Mouse (Mus musculus): ENCODE measurements around the gene Aff3. TPM values are rescaled to one million over a fixed set of nuclear protein-coding genes. Genes with fewer than 3 reads are reported as not detected.

Aff3 gene
- polyA plus RNA-seq, 1 experiment from 2014 or later: 13.8 TPM

DNA sequence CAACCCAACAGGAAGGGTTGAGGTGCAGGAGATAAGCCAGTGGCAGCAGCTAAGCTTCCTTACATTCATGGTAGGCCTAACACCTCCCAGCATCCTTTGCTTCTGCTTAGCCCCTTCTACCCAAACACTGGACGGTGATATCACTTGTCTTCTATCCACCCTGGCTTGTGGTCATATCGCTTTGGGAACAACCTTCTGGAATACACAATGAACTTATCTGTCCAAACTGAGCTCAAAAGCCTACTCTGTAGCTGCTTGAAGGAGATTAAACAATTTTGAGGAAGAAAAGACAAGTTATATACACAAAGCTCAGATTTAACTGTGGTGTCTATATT, 343.8 kb downstream of the Aff3 start:
- no peak overlapping the region for H3K4me2 ChIP-seq (ENCODE audit: low read depth, low read length)
- H3K4me1 ChIP-seq (ENCODE audit: control insufficient read depth, insufficient read depth, low read length): peaks cover 8% of the 10 kb centered on the region

DNA sequence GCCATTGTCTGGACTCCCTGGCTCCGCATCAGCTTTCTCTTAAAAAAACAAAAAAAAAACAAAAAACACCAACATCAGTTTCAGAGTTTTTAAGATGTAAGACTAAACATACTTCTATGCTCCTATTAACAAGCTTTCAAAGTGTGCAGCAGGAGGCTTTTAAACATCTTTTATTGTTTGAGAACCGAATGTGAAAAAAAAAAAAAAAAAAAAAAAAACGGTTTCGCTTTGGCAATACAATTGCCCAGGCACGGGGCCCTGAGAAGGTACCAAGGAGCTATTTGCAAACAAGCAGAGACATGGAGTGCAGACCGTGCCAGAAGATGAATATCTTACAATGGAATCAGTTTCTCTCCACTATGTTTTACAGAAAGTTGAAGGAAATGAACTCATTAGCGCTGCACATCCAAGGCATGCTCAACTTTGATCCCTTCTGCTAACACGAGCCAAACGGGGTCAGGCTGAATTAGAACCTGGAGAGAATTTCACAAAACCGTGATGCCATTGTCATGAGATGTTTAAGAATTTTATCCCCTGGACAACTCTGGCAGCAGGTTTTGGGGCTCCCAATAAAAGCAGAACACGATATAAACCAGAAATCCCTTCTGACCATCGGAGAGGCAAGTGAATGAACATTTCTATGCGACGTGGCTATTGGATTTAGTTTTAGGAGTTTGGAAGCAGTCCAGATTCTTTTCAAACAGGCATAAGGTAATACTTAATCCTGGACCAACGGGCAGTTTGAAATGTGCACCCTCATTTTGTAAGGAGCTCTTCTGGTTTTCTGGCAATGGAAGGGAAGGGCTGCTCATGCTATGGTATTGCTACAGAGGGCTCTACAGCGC, 344.4 kb downstream of the Aff3 start:
- Histone ChIP-seq H3K9ac (ENCODE audit: low read depth, low read length) (no peak overlapping the region), H3K4me3 (ENCODE audit: low read depth, low read length) (no peak overlapping the region), H3K27me3 (replicated peaks; ENCODE audit: control insufficient read depth, insufficient read depth, low read length) (no peaks in the 10 kb centered on the region), H3K4me2 (ENCODE audit: low read depth, low read length) (peak overlapping the region; percentile 3; the same call in 1 of the 2 replicates), H3K27ac (replicated peaks; ENCODE audit: low read depth, low read length) (peak overlapping the region; percentile 55), H3K36me3 (ENCODE audit: control insufficient read depth, insufficient read depth, low read length) (no peaks in the 10 kb centered on the region), H3K4me1 (ENCODE audit: control insufficient read depth, insufficient read depth, low read length) (peaks cover 8% of the 10 kb centered on the region), H3K9me3 (ENCODE audit: control insufficient read depth, low read length) (no peaks in the 10 kb centered on the region)
- DNase-seq (ENCODE audit: low spot score) (peak; percentile 65), ATAC-seq (ENCODE audit: low read depth) (peak; percentile 66; the same call in 1 of the 2 replicates)
- 54% methylated on average over 16 of the region's 16 CpGs for WGBS

More for the DNA sequence above, 343.8 kb downstream of the Aff3 start:
- 89% methylated on average over 2 of the region's 2 CpGs for WGBS
- H3K9me3 ChIP-seq (ENCODE audit: control insufficient read depth, low read length): no peaks in the 10 kb centered on the region
- DNase-seq (ENCODE audit: low spot score) (no peak), ATAC-seq (ENCODE audit: low read depth) (no peak)
- H3K27me3 ChIP-seq (replicated peaks; ENCODE audit: control insufficient read depth, insufficient read depth, low read length): no peaks in the 10 kb centered on the region
- peak overlapping the region; percentile 55 for H3K27ac ChIP-seq (replicated peaks; ENCODE audit: low read depth, low read length)
- H3K36me3 ChIP-seq (ENCODE audit: control insufficient read depth, insufficient read depth, low read length): no peaks in the 10 kb centered on the region
- no peak overlapping the region for H3K4me3 ChIP-seq (ENCODE audit: low read depth, low read length)
- no peak overlapping the region for H3K9ac ChIP-seq (ENCODE audit: low read depth, low read length)

DNA sequence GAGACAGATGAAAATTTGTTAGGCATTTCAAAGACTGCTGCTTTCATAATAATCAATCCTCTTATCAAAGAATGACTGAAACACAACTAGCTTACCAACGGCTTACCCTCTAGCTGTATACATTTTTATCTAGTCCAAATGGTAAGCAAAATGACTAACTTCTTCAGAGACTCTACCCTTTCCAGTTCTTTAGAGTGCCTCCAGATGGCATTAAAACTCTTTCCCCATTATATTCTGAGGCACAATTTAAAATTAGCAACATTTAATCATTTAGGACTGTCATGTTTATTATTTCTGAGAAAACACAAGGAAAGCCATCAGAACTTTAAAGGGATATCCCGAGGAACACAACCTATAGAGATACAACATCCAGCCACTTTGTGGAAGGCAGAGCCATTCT, 346.1 kb downstream of the Aff3 start:
- Histone ChIP-seq H3K36me3 (ENCODE audit: control insufficient read depth, insufficient read depth, low read length) (no peaks in the 10 kb centered on the region), H3K27me3 (replicated peaks; ENCODE audit: control insufficient read depth, insufficient read depth, low read length) (no peaks in the 10 kb centered on the region), H3K27ac (replicated peaks; ENCODE audit: low read depth, low read length) (no peak overlapping the region), H3K4me1 (ENCODE audit: control insufficient read depth, insufficient read depth, low read length) (peaks cover 8% of the 10 kb centered on the region), H3K9ac (ENCODE audit: low read depth, low read length) (no peak overlapping the region), H3K4me2 (ENCODE audit: low read depth, low read length) (no peak overlapping the region), H3K4me3 (ENCODE audit: low read depth, low read length) (no peak overlapping the region), H3K9me3 (ENCODE audit: control insufficient read depth, low read length) (no peaks in the 10 kb centered on the region)
- ATAC-seq (ENCODE audit: low read depth) (no peak), DNase-seq (ENCODE audit: low spot score) (no peak)
- 75% methylated on average over 2 of the region's 2 CpGs for WGBS

DNA sequence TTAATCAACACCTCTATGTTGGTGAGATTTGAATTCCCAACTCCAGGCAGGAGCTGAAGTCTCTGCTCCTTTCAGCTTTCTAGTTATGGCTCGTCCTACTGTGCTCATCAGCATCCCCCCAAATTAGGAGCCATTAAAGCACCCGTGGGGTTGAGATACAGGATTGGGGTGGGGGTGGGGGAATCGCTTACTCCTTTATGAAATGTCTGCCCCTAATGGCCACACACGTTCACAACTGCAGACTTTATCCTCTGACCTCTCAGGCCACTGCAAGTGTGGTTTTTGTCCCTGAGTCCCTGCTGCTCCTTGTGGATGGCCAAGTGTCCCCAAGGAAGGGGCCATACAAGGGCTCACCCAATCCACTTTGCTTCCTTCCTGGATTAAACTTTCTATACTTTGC, 348.8 kb downstream of the Aff3 start:
- no peaks in the 10 kb centered on the region for H3K9me3 ChIP-seq (ENCODE audit: control insufficient read depth, low read length)
- H3K4me1 ChIP-seq (ENCODE audit: control insufficient read depth, insufficient read depth, low read length): peaks cover 8% of the 10 kb centered on the region
- H3K36me3 ChIP-seq (ENCODE audit: control insufficient read depth, insufficient read depth, low read length): no peaks in the 10 kb centered on the region
- no peaks in the 10 kb centered on the region for H3K27me3 ChIP-seq (replicated peaks; ENCODE audit: control insufficient read depth, insufficient read depth, low read length)
- H3K4me3 ChIP-seq (ENCODE audit: low read depth, low read length): no peak overlapping the region
- DNase-seq (ENCODE audit: low spot score): no peak
- no peak overlapping the region for H3K27ac ChIP-seq (replicated peaks; ENCODE audit: low read depth, low read length)
- no peak overlapping the region for H3K4me2 ChIP-seq (ENCODE audit: low read depth, low read length)
- no peak overlapping the region for H3K9ac ChIP-seq (ENCODE audit: low read depth, low read length)
- 85% methylated on average over 4 of the region's 4 CpGs for WGBS
- no peak for ATAC-seq (ENCODE audit: low read depth)

DNA sequence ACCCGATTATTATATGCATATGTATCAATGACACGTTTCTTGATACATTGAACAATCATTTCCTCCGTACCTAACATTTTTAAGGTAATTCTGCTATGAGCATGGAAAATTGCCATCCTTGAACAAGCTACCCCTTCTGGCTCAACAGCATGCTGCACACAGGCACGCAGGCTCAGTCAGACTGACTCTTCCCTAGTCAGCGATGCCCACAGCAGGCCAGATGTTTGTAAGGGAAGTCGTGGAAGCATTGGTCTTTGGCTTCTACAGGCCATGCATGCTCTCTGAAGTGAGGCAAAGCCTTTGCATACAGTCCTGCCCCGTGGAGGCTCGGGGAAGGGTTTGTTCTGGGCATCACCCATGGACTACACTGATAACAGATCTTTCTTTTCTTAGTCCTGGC, 354.3 kb downstream of the Aff3 start:
- H3K27ac ChIP-seq (replicated peaks; ENCODE audit: low read depth, low read length): no peak overlapping the region
- no peak for ATAC-seq (ENCODE audit: low read depth)

DNA sequence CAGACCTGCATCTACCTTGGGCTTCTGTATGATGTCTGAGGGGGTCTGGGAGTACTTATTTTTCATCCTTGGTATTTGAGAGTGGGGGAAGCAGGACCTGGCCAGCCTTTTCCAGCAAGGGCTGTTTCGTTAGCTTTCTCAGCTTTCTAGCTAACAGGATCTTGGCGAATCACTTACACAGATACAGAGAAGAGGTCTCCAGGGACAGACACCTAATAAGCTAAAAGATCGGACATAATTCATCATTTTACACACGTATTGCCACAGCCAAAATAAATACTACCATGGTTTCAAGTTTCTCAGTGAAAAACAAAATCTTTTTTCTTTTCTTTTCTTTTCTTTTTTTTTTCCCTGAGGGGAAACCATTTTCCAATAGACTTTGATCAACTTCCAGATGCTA, 354.7 kb downstream of the Aff3 start:
- no peak for ATAC-seq (ENCODE audit: low read depth)
- Histone ChIP-seq H3K4me1 (ENCODE audit: control insufficient read depth, insufficient read depth, low read length) (peaks cover 34% of the 10 kb centered on the region), H3K36me3 (ENCODE audit: control insufficient read depth, insufficient read depth, low read length) (no peaks in the 10 kb centered on the region), H3K4me2 (ENCODE audit: low read depth, low read length) (no peak overlapping the region), H3K27me3 (replicated peaks; ENCODE audit: control insufficient read depth, insufficient read depth, low read length) (no peaks in the 10 kb centered on the region), H3K9ac (ENCODE audit: low read depth, low read length) (no peak overlapping the region), H3K27ac (replicated peaks; ENCODE audit: low read depth, low read length) (no peak overlapping the region), H3K4me3 (ENCODE audit: low read depth, low read length) (no peak overlapping the region), H3K9me3 (ENCODE audit: control insufficient read depth, low read length) (no peaks in the 10 kb centered on the region)
- DNase-seq (ENCODE audit: low spot score): peak; percentile 65
- 56% methylated on average over 4 of the region's 4 CpGs for WGBS

More for the DNA sequence above, 354.3 kb downstream of the Aff3 start:
- Histone ChIP-seq H3K9me3 (ENCODE audit: control insufficient read depth, low read length) (no peaks in the 10 kb centered on the region), H3K4me2 (ENCODE audit: low read depth, low read length) (no peak overlapping the region), H3K9ac (ENCODE audit: low read depth, low read length) (no peak overlapping the region), H3K36me3 (ENCODE audit: control insufficient read depth, insufficient read depth, low read length) (no peaks in the 10 kb centered on the region), H3K4me3 (ENCODE audit: low read depth, low read length) (no peak overlapping the region), H3K4me1 (ENCODE audit: control insufficient read depth, insufficient read depth, low read length) (peaks cover 32% of the 10 kb centered on the region), H3K27me3 (replicated peaks; ENCODE audit: control insufficient read depth, insufficient read depth, low read length) (no peaks in the 10 kb centered on the region)
- 61% methylated on average over 8 of the region's 8 CpGs for WGBS
- no peak for DNase-seq (ENCODE audit: low spot score)

DNA sequence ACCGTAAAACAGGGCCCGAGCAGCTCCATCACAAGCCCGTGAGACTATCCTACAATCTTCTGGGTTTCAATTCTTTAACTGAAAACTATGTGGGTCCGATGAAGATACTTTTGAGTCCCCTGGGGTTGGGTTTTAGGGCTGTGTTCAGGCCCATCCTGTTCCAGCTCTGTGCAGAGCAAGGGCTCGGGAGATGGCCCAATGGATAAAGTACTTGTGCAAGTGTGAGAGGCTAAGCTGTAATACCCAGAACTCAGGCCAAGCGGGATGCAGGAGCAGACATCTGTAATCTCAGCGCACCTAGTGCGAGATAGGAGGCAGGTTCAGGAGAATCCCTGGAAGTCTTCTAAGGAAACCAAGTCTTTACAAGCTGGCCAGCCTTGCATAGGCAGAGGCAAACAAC, 355.4 kb downstream of the Aff3 start:
- no peak overlapping the region for H3K9ac ChIP-seq (ENCODE audit: low read depth, low read length)
- DNase-seq (ENCODE audit: low spot score) (no peak), ATAC-seq (ENCODE audit: low read depth) (no peak)
- H3K4me2 ChIP-seq (ENCODE audit: low read depth, low read length): no peak overlapping the region
- H3K4me1 ChIP-seq (ENCODE audit: control insufficient read depth, insufficient read depth, low read length): peaks cover 40% of the 10 kb centered on the region
- H3K4me3 ChIP-seq (ENCODE audit: low read depth, low read length): no peak overlapping the region
- H3K27me3 ChIP-seq (replicated peaks; ENCODE audit: control insufficient read depth, insufficient read depth, low read length): no peaks in the 10 kb centered on the region
- H3K9me3 ChIP-seq (ENCODE audit: control insufficient read depth, low read length): no peaks in the 10 kb centered on the region
- WGBS: 87% methylated on average over 8 of the region's 8 CpGs
- no peaks in the 10 kb centered on the region for H3K36me3 ChIP-seq (ENCODE audit: control insufficient read depth, insufficient read depth, low read length)
- no peak overlapping the region for H3K27ac ChIP-seq (replicated peaks; ENCODE audit: low read depth, low read length)

DNA sequence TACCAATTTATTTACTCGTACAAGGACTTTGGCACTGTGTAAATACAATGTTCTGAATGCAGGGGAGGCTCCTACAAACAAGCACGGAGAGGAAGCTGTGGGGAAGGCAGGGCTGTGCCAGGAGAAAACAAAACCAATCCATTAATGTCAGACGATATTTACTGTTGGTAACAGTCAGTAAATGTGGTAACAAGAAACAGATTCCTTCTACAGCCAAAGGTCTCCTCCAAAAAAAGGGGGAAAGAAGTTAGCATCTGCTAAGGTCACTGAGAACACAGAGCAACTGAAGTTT, 356.1 kb downstream of the Aff3 start:
- WGBS: 42% methylated on average over 3 of the region's 3 CpGs
- peaks cover 40% of the 10 kb centered on the region for H3K4me1 ChIP-seq (ENCODE audit: control insufficient read depth, insufficient read depth, low read length)
- ATAC-seq (ENCODE audit: low read depth) (no peak), DNase-seq (ENCODE audit: low spot score) (no peak)
- no peaks in the 10 kb centered on the region for H3K9me3 ChIP-seq (ENCODE audit: control insufficient read depth, low read length)
- no peak overlapping the region for H3K4me3 ChIP-seq (ENCODE audit: low read depth, low read length)
- peak overlapping the region; percentile 61 for H3K27ac ChIP-seq (replicated peaks; ENCODE audit: low read depth, low read length)
- no peaks in the 10 kb centered on the region for H3K36me3 ChIP-seq (ENCODE audit: control insufficient read depth, insufficient read depth, low read length)
- no peak overlapping the region for H3K4me2 ChIP-seq (ENCODE audit: low read depth, low read length)
- no peak overlapping the region for H3K9ac ChIP-seq (ENCODE audit: low read depth, low read length)
- no peaks in the 10 kb centered on the region for H3K27me3 ChIP-seq (replicated peaks; ENCODE audit: control insufficient read depth, insufficient read depth, low read length)

Data from embryonic facial prominence, embryonic 14.5 days (tissue).